Mouse (Mus musculus) urinary bladder, postnatal 25 days (tissue): ENCODE results near the gene Sap30bp.

Source experiments
- DNase-seq: peaks from one replicate; pipeline ENCODE4 v3.0.0; 2022; ENCODE audit warnings: low spot score

Gene Sap30bp

GRCm38 (mm10) chr11:115957971-115958370 lies 24.9 kb downstream of the Sap30bp start:
- DNase-seq = peak; percentile 23

GRCm38 (mm10) chr11:115959018-115959417 lies 25.9 kb downstream of the Sap30bp start:
- DNase-seq = no peak

GRCm38 (mm10) chr11:115962651-115963412 lies 29.8 kb downstream of the Sap30bp start:
- no peak for DNase-seq

- peak; percentile 18 for DNase-seq
Measured at GRCm38 (mm10) chr11:115964977-115965604, 32.0 kb downstream of the Sap30bp start.

GRCm38 (mm10) chr11:115968731-115969405 lies 35.8 kb downstream of the Sap30bp start:
- DNase-seq = no peak

- no peak for DNase-seq
Measured at GRCm38 (mm10) chr11:115970006-115970673, 37.1 kb downstream of the Sap30bp start.

- no peak for DNase-seq
Measured at GRCm38 (mm10) chr11:115971016-115971415, 37.9 kb downstream of the Sap30bp start.

- peak; percentile 64 for DNase-seq
Measured at GRCm38 (mm10) chr11:115974309-115975082, 41.4 kb downstream of the Sap30bp start, which contains the start of gene Itgb4. Gene Itgb4, plus strand, starts transcription at chr11:115974709.

GRCm38 (mm10) chr11:115975083-115975420 lies 42.0 kb downstream of the Sap30bp start:
- DNase-seq = no peak

GRCm38 (mm10) chr11:115975544-115975943 lies 42.5 kb downstream of the Sap30bp start:
- peak; percentile 14 for DNase-seq

GRCm38 (mm10) chr11:115982472-115982871 lies 49.4 kb downstream of the Sap30bp start:
- DNase-seq = no peak

GRCm38 (mm10) chr11:115983291-115983690 lies 50.2 kb downstream of the Sap30bp start:
- DNase-seq = no peak

GRCm38 (mm10) chr11:115989686-115990085 lies 56.6 kb downstream of the Sap30bp start:
- no peak for DNase-seq

GRCm38 (mm10) chr11:115992098-115992497 lies 59.0 kb downstream of the Sap30bp start:
- DNase-seq = no peak

- DNase-seq = no peak
Measured at GRCm38 (mm10) chr11:115995256-115995655, 62.2 kb downstream of the Sap30bp start.

GRCm38 (mm10) chr11:115997047-115997446 lies 64.0 kb downstream of the Sap30bp start:
- no peak for DNase-seq

GRCm38 (mm10) chr11:115997662-115998061 lies 64.6 kb downstream of the Sap30bp start:
- DNase-seq = no peak

- DNase-seq = no peak
Measured at GRCm38 (mm10) chr11:115999027-115999426, 65.9 kb downstream of the Sap30bp start.

- DNase-seq = peak; percentile 60
Measured at GRCm38 (mm10) chr11:115999538-116000143, 66.6 kb downstream of the Sap30bp start.

GRCm38 (mm10) chr11:116000607-116001006 lies 67.5 kb downstream of the Sap30bp start:
- DNase-seq = no peak

- DNase-seq = no peak
Measured at GRCm38 (mm10) chr11:116001725-116002124, 68.6 kb downstream of the Sap30bp start.
